Mouse (Mus musculus): ENCODE measurements around the gene Sprr3.
"Not testable (repeated sequence)": the region's sequence is repeated elsewhere in the genome, so short reads cannot be mapped to it uniquely, and the experiment has no call there.

The Sprr3 gene

GRCm38 (mm10) chr3:92458620-92459019 lies at the start of gene Sprr3:
Gene Sprr3 (minus strand): TSS chr3:92458720.
- DNase-seq = no peak

GRCm38 (mm10) chr3:92508185-92508584 lies 49.7 kb upstream of the Sprr3 start:
- DNase-seq = no peak

GRCm38 (mm10) chr3:92503528-92503927 lies 45.0 kb upstream of the Sprr3 start:
- no peak for DNase-seq

GRCm38 (mm10) chr3:92500393-92500792 lies 41.9 kb upstream of the Sprr3 start, which contains the start of gene Sprr4:
Gene Sprr4 (minus strand): TSS chr3:92500493.
- DNase-seq = no peak

- not testable (repeated sequence) for DNase-seq
Measured at GRCm38 (mm10) chr3:92490262-92490661, 31.7 kb upstream of the Sprr3 start.

- DNase-seq = no peak
Measured at GRCm38 (mm10) chr3:92486307-92486706, 27.8 kb upstream of the Sprr3 start.

- DNase-seq = no peak
Measured at GRCm38 (mm10) chr3:92485863-92486262, 27.3 kb upstream of the Sprr3 start, which contains the start of gene Sprr1a. Gene Sprr1a (minus strand): TSS chr3:92485895.

- DNase-seq = peak; percentile 4
Measured at GRCm38 (mm10) chr3:92481249-92481648, 22.7 kb upstream of the Sprr3 start.

- DNase-seq = no peak
Measured at GRCm38 (mm10) chr3:92470111-92470510, 11.6 kb upstream of the Sprr3 start.

GRCm38 (mm10) chr3:92467424-92467823 lies 8.9 kb upstream of the Sprr3 start:
- no peak for DNase-seq

- DNase-seq = no peak
Measured at GRCm38 (mm10) chr3:92466576-92466975, 8.1 kb upstream of the Sprr3 start.

GRCm38 (mm10) chr3:92455151-92455550 lies 3.4 kb downstream of the Sprr3 start:
- DNase-seq = no peak

- no peak for DNase-seq
Measured at GRCm38 (mm10) chr3:92440177-92440576, 18.3 kb downstream of the Sprr3 start.

- DNase-seq = no peak
Measured at GRCm38 (mm10) chr3:92438689-92439088, 19.8 kb downstream of the Sprr3 start, which contains the start of gene Sprr1b. Gene Sprr1b (minus strand): TSS chr3:92438789.

GRCm38 (mm10) chr3:92432282-92432681 lies 26.2 kb downstream of the Sprr3 start, which contains the start of gene Sprr2k:
Gene Sprr2k (plus strand): TSS chr3:92432582.
- no peak for DNase-seq

GRCm38 (mm10) chr3:92429323-92429722 lies 29.2 kb downstream of the Sprr3 start, which contains the start of gene Gm9774:
Gene Gm9774 (minus strand): TSS chr3:92429423.
- no peak for DNase-seq

- DNase-seq = no peak
Measured at GRCm38 (mm10) chr3:92417782-92418181, 40.7 kb downstream of the Sprr3 start, which contains the start of gene Sprr2j-ps. Gene Sprr2j-ps (plus strand): TSS chr3:92418082.

GRCm38 (mm10) chr3:92407691-92408090 lies 50.8 kb downstream of the Sprr3 start, which contains the start of gene Sprr2i:
Gene Sprr2i (plus strand): TSS chr3:92407991.
- DNase-seq = no peak

All from retina, postnatal 1 day (tissue).